Mouse (Mus musculus) heart, embryonic 13.5 days (tissue): ENCODE measurements around the gene Supt5. TPM values are rescaled to one million over a fixed set of nuclear protein-coding genes. Genes with fewer than 3 reads are reported as not detected.

Source experiments
- ATAC-seq: fragments of 200-750 bp; cut with Nextera tagmentation; 2 replicates; pipeline ENCODE4 v1.8.0; 2017; ENCODE audit warnings: moderate TSS enrichment; ENCODE audit not compliant: insufficient number of reproducible peaks, low FRiP score, low TSS enrichment; ENCODE audit errors: extremely low read depth
- H3K27ac ChIP-seq: fragments of 300-500 bp; sonication (generic); replicated peaks from 2 replicates; pipeline ENCODE4 v1.5.1; 2015; ENCODE audit warnings: moderate library complexity, mild to moderate bottlenecking, inconsistent platforms
- H3K27me3 ChIP-seq: fragments of 300-500 bp; sonication (generic); replicated peaks from 2 replicates; pipeline ENCODE4 v1.6.1; 2015; ENCODE audit warnings: mild to moderate bottlenecking, inconsistent platforms
- H3K36me3 ChIP-seq: fragments of 300-500 bp; sonication (generic); 2 replicates; pipeline ENCODE4 v1.6.1; 2015; ENCODE audit warnings: mild to moderate bottlenecking, inconsistent platforms
- H3K4me1 ChIP-seq: fragments of 300-500 bp; sonication (generic); 2 replicates; pipeline ENCODE4 v1.6.1; 2015; ENCODE audit warnings: inconsistent platforms
- H3K4me2 ChIP-seq: fragments of 300-500 bp; sonication (generic); 2 replicates; pipeline ENCODE4 v1.6.1; 2015; ENCODE audit warnings: inconsistent platforms, mild to moderate bottlenecking, moderate library complexity
- H3K4me3 ChIP-seq: fragments of 300-500 bp; sonication (generic); 2 replicates; pipeline ENCODE4 v1.5.1; 2015; ENCODE audit warnings: moderate library complexity, mild to moderate bottlenecking, inconsistent platforms
- H3K9ac ChIP-seq: fragments of 300-500 bp; sonication (generic); 2 replicates; pipeline ENCODE4 v1.6.1; 2015; ENCODE audit warnings: inconsistent platforms, mild to moderate bottlenecking, moderate library complexity
- H3K9me3 ChIP-seq: fragments of 300-500 bp; sonication (generic); 2 replicates; pipeline ENCODE4 v1.6.1; 2016; ENCODE audit warnings: inconsistent platforms
- WGBS: fragments of 180-500 bp; shearing (Covaris S2); methylation state at CpG from one replicate; pipeline ENCODE4 v1.1.7; 2015; ENCODE audit warnings: mixed read lengths; 5-methylcytosine and 5-hydroxymethylcytosine counted together
- polyA plus RNA-seq: library from polyadenylated mRNA; unstranded; fragments of >200 nt; fragmentation: Nextera tagmentation; extraction: Ambion mirVana; gene quantifications from 2 replicates; pipeline ENCODE4 v1.2.1, GENCODE M21; 2015

Supt5 gene
- polyA plus RNA-seq, 1 experiment from 2014 or later, result 60.1 TPM

DNA sequence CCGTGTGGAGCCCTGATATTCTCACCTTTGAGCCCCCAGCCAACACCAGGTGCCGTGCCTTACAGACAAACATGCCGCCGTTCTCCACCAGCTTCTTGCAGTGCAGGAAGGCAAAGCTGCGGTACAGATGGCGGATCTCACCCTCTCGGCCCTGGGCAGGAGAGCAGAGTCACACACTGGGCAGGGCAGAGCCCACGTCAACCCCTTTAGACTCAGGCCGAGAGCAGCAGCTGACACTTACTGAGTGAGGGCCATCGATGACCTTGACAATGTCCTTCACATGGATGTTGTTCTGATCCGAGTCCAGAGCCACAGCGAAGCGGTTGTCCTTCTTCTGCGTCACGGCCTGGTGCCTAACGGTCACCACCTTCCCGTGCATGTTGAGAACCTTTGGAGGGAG lies 19.8 kb downstream of the Supt5 start:
- peaks cover 99% of the 10 kb centered on the region for H3K36me3 ChIP-seq
- WGBS, result 87% methylated on average over 17 of the region's 17 CpGs
- H3K4me1 ChIP-seq, result no peaks in the 10 kb centered on the region
- H3K27ac ChIP-seq, result no peak overlapping the region
- ATAC-seq, result no peak
- no peaks in the 10 kb centered on the region for H3K9me3 ChIP-seq
- H3K9ac ChIP-seq, result no peak overlapping the region
- no peaks in the 10 kb centered on the region for H3K27me3 ChIP-seq
- H3K4me3 ChIP-seq, result no peak overlapping the region
- H3K4me2 ChIP-seq, result no peak overlapping the region

DNA sequence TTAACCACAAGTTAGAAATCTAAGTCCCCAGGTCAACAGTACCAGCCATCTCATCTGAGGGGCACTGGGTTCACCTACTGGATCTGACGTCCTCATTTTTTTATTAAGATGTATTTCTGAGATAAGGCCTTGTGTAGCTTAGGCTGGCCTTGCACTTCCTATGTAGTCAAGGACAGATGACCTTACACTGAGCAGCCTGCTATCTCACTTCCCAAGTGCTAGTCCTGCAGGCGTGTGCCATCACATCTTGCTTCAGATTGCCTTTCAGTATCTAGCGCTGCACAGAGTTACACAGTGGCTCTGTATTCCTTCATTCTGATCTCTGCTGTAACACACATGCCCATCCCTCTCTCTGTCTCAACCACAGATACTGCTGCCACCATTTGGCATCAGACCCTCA lies 20.5 kb downstream of the Supt5 start:
- no peak for ATAC-seq
- 81% methylated on average over 3 of the region's 3 CpGs for WGBS
- no peaks in the 10 kb centered on the region for H3K9me3 ChIP-seq
- no peaks in the 10 kb centered on the region for H3K27me3 ChIP-seq
- H3K9ac ChIP-seq, result no peak overlapping the region
- no peak overlapping the region for H3K27ac ChIP-seq
- H3K4me3 ChIP-seq, result no peak overlapping the region
- H3K36me3 ChIP-seq, result peaks cover 92% of the 10 kb centered on the region
- no peaks in the 10 kb centered on the region for H3K4me1 ChIP-seq
- H3K4me2 ChIP-seq, result no peak overlapping the region

DNA sequence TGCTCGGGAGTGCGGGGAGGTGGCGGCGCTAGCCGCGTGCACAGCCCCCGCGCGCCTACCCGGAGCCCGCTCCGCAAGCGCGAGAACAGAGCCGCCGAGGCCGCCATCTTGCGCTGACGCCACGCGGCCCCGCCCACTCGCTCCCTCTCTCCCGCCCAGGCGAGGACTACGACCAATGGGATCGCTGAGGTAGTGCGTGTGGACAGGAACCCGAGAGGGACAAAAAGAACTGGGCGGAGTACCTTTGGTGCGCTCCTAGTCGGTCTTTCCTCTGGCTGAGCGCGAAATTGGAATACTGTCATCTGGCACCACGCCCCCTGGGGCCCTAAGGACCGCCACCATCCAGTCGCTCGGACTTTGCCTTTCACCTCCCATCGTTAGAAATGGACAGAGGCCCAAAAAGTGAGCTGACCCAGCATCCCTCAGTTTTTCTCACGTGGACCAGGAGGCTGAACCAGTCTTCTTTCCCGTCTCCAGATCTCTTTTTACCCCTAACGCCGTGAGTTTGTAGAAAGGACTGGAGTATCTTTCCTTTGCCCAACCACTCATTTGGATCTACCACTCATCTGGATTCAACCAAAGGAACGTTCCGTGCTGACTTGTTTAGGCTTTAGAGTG lies 26.5 kb downstream of the Supt5 start, which contains the start of gene Timm50:
Gene Timm50 (minus strand): TSS at position 147 of the 618 bp plus-strand sequence.
- under 1% methylated on average over 43 of the region's 45 CpGs for WGBS
- no peaks in the 10 kb centered on the region for H3K27me3 ChIP-seq
- peak within 1 kb of the TSS; percentile 57 for H3K27ac ChIP-seq
- H3K4me1 ChIP-seq, result peaks cover 19% of the 10 kb centered on the region
- no peaks in the 10 kb centered on the region for H3K9me3 ChIP-seq
- H3K4me2 ChIP-seq, result peak within 1 kb of the TSS; percentile 92
- peak within 1 kb of the TSS; percentile 93 for H3K4me3 ChIP-seq
- H3K36me3 ChIP-seq, result peaks cover 67% of the 10 kb centered on the region
- peak; percentile 92 for ATAC-seq
- peak within 1 kb of the TSS; percentile 92 for H3K9ac ChIP-seq

DNA sequence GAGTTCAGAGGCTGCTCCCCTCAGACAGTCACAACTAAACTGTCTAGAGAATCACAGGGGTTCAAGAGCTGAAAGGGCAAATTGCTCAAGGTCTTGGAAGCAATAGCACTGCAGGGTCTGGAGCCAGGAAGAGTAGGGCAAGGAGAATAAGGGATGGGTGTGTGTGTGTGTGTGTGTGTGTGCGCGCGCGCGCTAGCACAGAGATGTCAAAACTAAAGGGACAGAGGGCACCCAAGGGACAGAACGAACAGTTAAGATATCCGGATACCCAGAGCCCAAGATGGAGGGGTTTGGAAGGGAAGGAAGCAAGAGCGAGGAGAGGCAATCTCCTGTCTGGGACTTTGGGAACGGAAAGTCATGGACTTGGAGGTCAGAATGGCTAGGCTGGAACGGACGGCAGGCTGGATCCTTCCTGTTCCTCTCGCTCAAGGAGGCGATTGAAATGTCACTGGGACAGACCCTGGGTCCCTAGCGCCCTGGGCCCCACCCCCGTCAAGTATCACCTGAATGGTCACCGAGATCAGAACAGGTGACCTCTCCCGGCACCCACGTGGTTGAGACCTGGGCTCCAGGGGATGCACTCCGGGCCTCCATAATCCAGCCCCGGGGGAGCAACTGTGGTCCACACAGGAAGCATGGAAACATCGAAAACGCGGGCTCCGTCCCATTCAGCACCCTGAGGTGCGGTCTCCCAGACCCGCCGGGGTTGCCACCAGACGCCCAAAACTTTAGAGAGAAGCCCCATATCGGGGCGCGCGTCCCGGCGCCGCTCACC lies 27.2 kb downstream of the Supt5 start:
- peaks cover 67% of the 10 kb centered on the region for H3K36me3 ChIP-seq
- WGBS, result 4% methylated on average over 35 of the region's 35 CpGs
- peak; percentile 27; the same call in 1 of the 2 replicates for ATAC-seq

DNA sequence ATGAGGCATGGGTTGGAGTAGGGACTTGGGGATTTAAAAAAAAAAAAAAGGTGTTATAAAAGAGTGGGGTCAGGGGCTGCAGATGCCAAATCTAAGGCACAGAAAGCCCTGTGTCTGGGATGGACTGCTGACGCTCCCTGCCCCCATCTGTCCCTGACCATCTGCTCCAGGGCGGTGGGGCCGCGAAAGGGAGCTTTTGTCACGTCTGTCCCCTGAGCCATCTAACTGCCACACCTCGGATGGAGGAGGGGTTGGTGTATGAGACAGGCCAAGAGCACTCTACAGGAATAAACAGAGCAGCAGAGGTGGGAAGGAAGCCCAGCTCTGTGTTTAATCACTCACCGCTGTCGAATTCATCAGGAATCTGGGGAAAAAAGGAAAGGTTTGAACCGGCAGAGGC lies 28.8 kb downstream of the Supt5 start:
- H3K4me2 ChIP-seq, result no peak overlapping the region
- H3K4me3 ChIP-seq, result no peak overlapping the region
- no peaks in the 10 kb centered on the region for H3K9me3 ChIP-seq
- no peak overlapping the region for H3K9ac ChIP-seq
- H3K4me1 ChIP-seq, result peaks cover 19% of the 10 kb centered on the region
- ATAC-seq, result no peak
- no peak overlapping the region for H3K27ac ChIP-seq
- H3K27me3 ChIP-seq, result no peaks in the 10 kb centered on the region
- H3K36me3 ChIP-seq, result peaks cover 67% of the 10 kb centered on the region
- 61% methylated on average over 9 of the region's 9 CpGs for WGBS

More for the DNA sequence above, 27.2 kb downstream of the Supt5 start:
- Histone ChIP-seq H3K4me3 (peak overlapping the region; percentile 93), H3K9me3 (no peaks in the 10 kb centered on the region), H3K27me3 (no peaks in the 10 kb centered on the region), H3K4me2 (peak overlapping the region; percentile 92), H3K4me1 (peaks cover 19% of the 10 kb centered on the region), H3K27ac (peak overlapping the region; percentile 57), H3K9ac (peak overlapping the region; percentile 92)

DNA sequence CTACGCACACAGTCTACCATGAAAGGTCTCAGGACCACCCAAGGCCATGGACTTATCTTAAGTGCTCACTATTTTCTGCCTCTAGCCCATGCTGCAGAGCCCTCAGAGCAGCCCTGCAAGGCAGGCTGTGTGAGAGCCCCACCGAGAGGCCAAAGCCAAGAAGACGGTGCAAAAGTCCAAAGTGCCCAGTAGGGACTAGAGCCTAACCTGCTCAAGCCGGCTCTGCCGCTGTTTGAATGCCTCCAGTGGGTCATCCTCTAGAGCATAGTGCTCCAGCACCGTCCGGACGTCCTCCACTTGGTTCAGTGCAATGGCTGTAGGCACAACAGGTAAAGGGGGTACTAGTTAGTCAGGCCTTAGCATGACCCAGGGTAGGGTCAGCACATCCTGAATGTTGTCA lies 32.3 kb downstream of the Supt5 start:
- 78% methylated on average over 8 of the region's 8 CpGs for WGBS
- Histone ChIP-seq H3K4me1 (peaks cover 24% of the 10 kb centered on the region), H3K27ac (no peak overlapping the region), H3K27me3 (peaks cover 26% of the 10 kb centered on the region), H3K4me3 (no peak overlapping the region), H3K9me3 (no peaks in the 10 kb centered on the region), H3K4me2 (no peak overlapping the region), H3K36me3 (peaks cover 59% of the 10 kb centered on the region), H3K9ac (no peak overlapping the region)
- ATAC-seq, result no peak

DNA sequence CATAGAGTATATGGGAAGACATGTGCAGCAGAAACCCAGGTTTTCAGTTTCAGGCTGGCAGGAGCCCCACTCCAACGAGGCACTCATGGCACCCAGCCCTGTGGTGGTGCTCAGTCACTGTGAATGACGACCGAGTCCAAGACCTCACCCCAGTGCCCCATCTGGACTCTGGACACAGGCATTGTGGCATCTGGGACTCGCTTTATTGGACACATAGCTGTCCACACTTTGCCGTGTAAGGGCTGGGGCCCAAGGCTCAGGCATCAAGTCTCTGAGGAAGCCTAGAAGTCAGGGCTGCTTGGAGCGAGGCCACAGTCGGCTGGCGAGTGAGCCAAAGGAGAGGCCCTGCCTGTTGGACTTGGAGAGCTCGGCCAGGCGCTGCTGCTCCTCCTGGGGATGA lies 32.9 kb downstream of the Supt5 start:
- H3K36me3 ChIP-seq, result peaks cover 59% of the 10 kb centered on the region

DNA sequence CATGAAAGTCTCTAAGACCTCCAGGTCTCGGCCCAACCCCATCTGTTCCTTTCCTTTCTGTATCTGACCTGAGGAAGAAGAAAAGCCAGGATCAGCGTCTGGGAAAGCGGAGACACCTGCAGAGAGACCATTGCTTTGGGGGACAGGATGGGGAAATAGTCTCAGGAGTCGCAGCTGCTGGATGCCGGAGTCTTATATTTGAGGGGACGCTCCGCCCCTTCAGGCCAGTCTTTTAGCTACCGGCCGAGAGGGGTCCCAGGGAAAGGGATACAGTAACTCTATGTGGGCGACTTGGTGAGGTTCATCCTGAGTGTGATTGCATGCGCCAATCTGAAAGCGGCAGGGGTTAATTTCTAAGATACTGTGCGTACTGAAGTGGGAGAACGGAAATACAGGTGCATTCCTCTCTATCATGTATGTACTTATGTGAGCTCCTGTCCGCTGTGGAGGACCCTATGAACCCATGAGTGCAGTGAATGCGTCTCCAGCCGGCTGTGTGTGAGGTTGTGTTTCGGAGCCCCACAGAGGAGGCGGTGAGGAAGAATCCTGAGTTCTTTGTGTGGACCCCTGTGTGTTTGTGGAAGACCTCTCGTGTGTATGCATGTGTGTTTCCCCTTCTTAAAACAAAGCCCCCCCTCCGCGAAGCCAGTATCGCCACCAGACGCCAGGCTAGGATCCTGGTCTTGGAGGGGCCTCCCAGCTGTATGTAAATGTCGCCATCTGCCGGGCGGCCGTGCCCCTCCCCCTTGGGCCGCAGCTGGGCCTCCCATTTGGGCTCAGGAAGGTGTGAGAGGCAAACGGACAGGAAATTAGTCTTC lies 36.7 kb downstream of the Supt5 start, which contains the start of gene Dll3:
Gene Dll3 (minus strand): TSS at position 623 of the 818 bp plus-strand sequence.
- Histone ChIP-seq H3K36me3 (peaks cover 22% of the 10 kb centered on the region), H3K27me3 (peaks cover 70% of the 10 kb centered on the region), H3K27ac (no peak within 1 kb of the TSS), H3K9ac (peak within 1 kb of the TSS; percentile 74), H3K4me2 (peak within 1 kb of the TSS; percentile 70), H3K4me1 (peaks cover 15% of the 10 kb centered on the region), H3K9me3 (no peaks in the 10 kb centered on the region), H3K4me3 (peak within 1 kb of the TSS; percentile 44)
- ATAC-seq, result no peak
- WGBS, result 1% methylated on average over 30 of the region's 30 CpGs

More for the DNA sequence above, 32.9 kb downstream of the Supt5 start:
- no peak overlapping the region for H3K27ac ChIP-seq
- ATAC-seq, result no peak
- H3K4me1 ChIP-seq, result peaks cover 20% of the 10 kb centered on the region
- H3K9ac ChIP-seq, result no peak overlapping the region
- WGBS, result 83% methylated on average over 10 of the region's 10 CpGs
- H3K27me3 ChIP-seq, result peaks cover 32% of the 10 kb centered on the region
- no peak overlapping the region for H3K4me3 ChIP-seq
- H3K9me3 ChIP-seq, result no peaks in the 10 kb centered on the region
- H3K4me2 ChIP-seq, result no peak overlapping the region

DNA sequence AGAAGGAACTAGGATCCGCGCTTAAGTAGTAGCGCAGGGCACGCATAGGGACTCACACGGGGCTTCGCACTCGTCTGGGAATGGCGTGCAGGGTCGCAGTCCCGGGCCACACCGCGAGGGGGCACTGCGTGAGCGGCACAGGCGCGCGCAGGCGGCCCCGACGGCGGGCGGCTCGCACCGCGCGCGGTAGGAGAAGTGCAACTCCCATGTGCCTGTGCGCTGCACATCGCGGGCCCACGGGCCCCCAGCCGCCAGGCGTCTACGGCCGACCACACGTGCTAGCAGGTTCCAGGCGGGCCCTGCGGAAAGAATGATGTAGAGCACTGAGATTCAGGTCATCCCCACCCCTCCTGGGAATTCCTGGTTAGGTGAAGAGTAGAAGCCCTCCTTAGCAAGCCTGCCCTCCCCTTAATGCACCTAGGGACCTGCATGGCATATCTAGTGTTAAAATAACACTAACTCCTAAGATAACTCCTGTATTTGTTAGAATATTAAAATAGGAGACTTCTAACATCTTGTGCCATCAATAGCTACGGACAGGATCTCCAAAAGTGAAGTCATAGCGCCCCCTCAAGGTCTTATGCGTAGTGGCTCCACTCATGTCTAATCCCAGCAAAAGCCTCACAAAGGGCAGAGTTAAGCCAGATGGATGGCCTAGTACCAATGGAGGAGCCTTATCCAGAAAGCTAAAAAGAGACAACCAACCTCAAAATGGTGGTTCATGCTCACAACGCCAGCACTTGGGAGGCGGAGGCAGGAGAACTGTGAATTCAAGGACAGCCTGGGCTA lies 39.5 kb downstream of the Supt5 start:
- Histone ChIP-seq H3K9ac (no peak overlapping the region), H3K4me1 (peaks cover 19% of the 10 kb centered on the region), H3K27ac (no peak overlapping the region), H3K4me2 (no peak overlapping the region; the same call in 1 of the 2 replicates), H3K27me3 (peaks cover 98% of the 10 kb centered on the region), H3K9me3 (no peaks in the 10 kb centered on the region), H3K36me3 (no peaks in the 10 kb centered on the region), H3K4me3 (no peak overlapping the region)
- no peak for ATAC-seq
- 35% methylated on average over 43 of the region's 43 CpGs for WGBS

DNA sequence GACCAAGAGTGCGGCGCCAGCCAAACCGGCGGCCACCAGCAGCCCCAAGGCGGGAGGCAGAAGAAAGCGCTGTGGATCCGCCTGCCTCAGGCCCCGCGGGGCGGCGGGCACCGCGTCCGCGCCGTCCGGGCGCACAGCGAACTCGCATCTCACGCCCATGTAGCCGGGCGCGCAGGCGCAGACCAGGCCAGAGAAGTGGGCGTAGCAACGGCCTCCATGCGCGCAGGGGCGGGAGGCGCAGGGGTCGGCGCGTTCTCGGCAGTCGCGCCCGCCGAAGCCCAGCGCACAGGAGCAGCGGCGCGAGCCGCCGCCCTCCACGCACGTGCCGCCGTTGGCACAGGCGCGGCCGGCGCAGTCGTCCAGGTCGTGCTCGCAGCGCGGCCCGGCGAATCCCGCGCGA lies 44.1 kb downstream of the Supt5 start:
- H3K9ac ChIP-seq, result peak overlapping the region; percentile 78
- H3K4me3 ChIP-seq, result peak overlapping the region; percentile 59
- no peak overlapping the region for H3K27ac ChIP-seq
- H3K27me3 ChIP-seq, result peaks cover 100% of the 10 kb centered on the region
- no peaks in the 10 kb centered on the region for H3K9me3 ChIP-seq
- H3K4me1 ChIP-seq, result peaks cover 17% of the 10 kb centered on the region
- WGBS, result 6% methylated on average over 56 of the region's 63 CpGs
- H3K36me3 ChIP-seq, result no peaks in the 10 kb centered on the region
- H3K4me2 ChIP-seq, result peak overlapping the region; percentile 83
- no peak for ATAC-seq
